Mouse (Mus musculus): Measurements from ENCODE around the gene Zfyve1.

GRCm38 (mm10) chr12:83578896-83579569 is 18.0 kb downstream of the Zfyve1 start:
- TF ChIP-seq CTCF (IDR thresholded peaks at IDR 0.05; ENCODE audit: borderline replicate concordance, control insufficient read depth, extremely low read depth, insufficient read depth, low read length, poor library complexity) = no peak
- no peak for TF ChIP-seq POLR2A (IDR thresholded peaks at IDR 0.05; ENCODE audit: control insufficient read depth, extremely low read depth, insufficient read depth, low read length, poor library complexity)

Measured in thymus, adult 2 months (tissue).